Mouse (Mus musculus) G1E (cell line): ENCODE measurements around the gene Gng13.

Experiments used
- CTCF ChIP-seq: IDR thresholded peaks from 2 replicates; pipeline ENCODE4 v1.5.1; 2012; ENCODE audit warnings: low read depth, low read length, inconsistent platforms, mixed read lengths
- GATA1 ChIP-seq: IDR thresholded peaks from 2 replicates; pipeline ENCODE4 v1.6.1; 2012; ENCODE audit warnings: borderline replicate concordance, low read length, inconsistent platforms, mixed read lengths
- POLR2AphosphoS5 ChIP-seq: IDR thresholded peaks from 2 replicates; pipeline ENCODE4 v1.6.1; 2012; ENCODE audit warnings: low read depth, low read length, inconsistent platforms; ENCODE audit not compliant: insufficient replicate concordance
- TAL1 ChIP-seq: conservative IDR thresholded peaks from 2 replicates; pipeline ENCODE4 v1.6.1; 2012; ENCODE audit warnings: low read depth, low read length, inconsistent platforms, mixed read lengths

GRCm38 (mm10) chr17:25709994-25710393, 7.0 kb upstream of the Gng13 start:
- TF ChIP-seq CTCF (no peak), GATA1 (no peak), TAL1 (no peak), POLR2AphosphoS5 (no peak)
